Mouse (Mus musculus) intestine, embryonic 15.5 days (tissue): ENCODE measurements around the gene Ms4a3. TPM values are rescaled to one million over a fixed set of nuclear protein-coding genes. Genes with fewer than 3 reads are reported as not detected.

Source experiments
- ATAC-seq: fragments of 200-750 bp; cut with Nextera tagmentation; 2 replicates; pipeline ENCODE4 v1.8.0; 2017; ENCODE audit warnings: moderate TSS enrichment, moderate library complexity
- H3K27ac ChIP-seq: fragments of 300-500 bp; sonication (generic); 2 replicates; pipeline ENCODE4 v1.5.1; 2015; ENCODE audit warnings: mild to moderate bottlenecking, inconsistent platforms
- H3K27me3 ChIP-seq: fragments of 300-500 bp; sonication (generic); replicated peaks from 2 replicates; pipeline ENCODE4 v1.6.1; 2015; ENCODE audit warnings: inconsistent platforms
- H3K36me3 ChIP-seq: fragments of 300-500 bp; sonication (generic); 2 replicates; pipeline ENCODE4 v1.6.1; 2015; ENCODE audit warnings: inconsistent platforms
- H3K4me1 ChIP-seq: fragments of 300-500 bp; sonication (generic); replicated peaks from 2 replicates; pipeline ENCODE4 v1.6.1; 2015; ENCODE audit warnings: inconsistent platforms
- H3K4me2 ChIP-seq: fragments of 300-500 bp; sonication (generic); replicated peaks from 2 replicates; pipeline ENCODE4 v1.6.1; 2015; ENCODE audit warnings: mild to moderate bottlenecking, inconsistent platforms
- H3K4me3 ChIP-seq: fragments of 300-500 bp; sonication (generic); replicated peaks from 2 replicates; pipeline ENCODE4 v1.5.1; 2015; ENCODE audit warnings: inconsistent platforms
- H3K9ac ChIP-seq: fragments of 300-500 bp; sonication (generic); 2 replicates; pipeline ENCODE4 v1.6.1; 2015; ENCODE audit warnings: inconsistent platforms
- H3K9me3 ChIP-seq: fragments of 300-500 bp; sonication (generic); 2 replicates; pipeline ENCODE4 v1.6.1; 2016; ENCODE audit warnings: inconsistent platforms
- whole genome bisulfite sequencing: fragments of 180-500 bp; shearing (Covaris S2); methylation state at CpG from one replicate; pipeline ENCODE4 v1.1.7; 2015; 5-methylcytosine and 5-hydroxymethylcytosine counted together
- polyA plus RNA-seq: library from polyadenylated mRNA; unstranded; fragments of >200 nt; fragmentation: Nextera tagmentation; extraction: Ambion mirVana; gene quantifications from 2 replicates; pipeline ENCODE4 v1.2.1, GENCODE M21; 2015

The Ms4a3 gene
- 0.34 TPM in 1 of 2 replicates, not detected in the other for polyA plus RNA-seq

DNA sequence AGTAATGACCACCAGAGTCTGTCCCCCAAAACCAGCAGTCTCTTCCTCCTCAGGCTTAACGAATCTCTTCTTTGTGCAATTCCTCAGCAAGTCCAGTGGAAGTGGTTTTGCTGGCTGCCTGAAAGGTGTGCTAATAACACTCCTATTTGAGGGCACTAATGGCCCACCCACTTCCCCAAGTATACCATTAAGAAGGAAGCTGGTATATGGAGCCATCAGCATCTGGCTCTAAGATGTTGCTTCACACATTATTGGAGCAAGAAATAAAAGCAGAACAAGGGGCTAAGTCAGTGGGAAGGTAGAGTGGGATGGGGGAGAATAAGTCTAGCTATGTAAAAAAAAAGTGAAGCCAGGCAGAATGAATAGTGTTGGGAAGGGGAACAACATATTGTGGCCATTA, at the start of gene Ms4a3:
Gene Ms4a3 (minus strand): TSS at position 120 of the 400 bp plus-strand sequence.
- Histone ChIP-seq H3K27me3 (no peaks in the 10 kb centered on the region), H3K4me1 (no peaks in the 10 kb centered on the region), H3K4me2 (no peak within 1 kb of the TSS), H3K9ac (no peak within 1 kb of the TSS), H3K27ac (no peak within 1 kb of the TSS), H3K4me3 (no peak within 1 kb of the TSS), H3K9me3 (no peaks in the 10 kb centered on the region), H3K36me3 (no peaks in the 10 kb centered on the region)
- 65% methylated on average over 1 of the region's 1 CpGs for WGBS
- no peak for ATAC-seq

DNA sequence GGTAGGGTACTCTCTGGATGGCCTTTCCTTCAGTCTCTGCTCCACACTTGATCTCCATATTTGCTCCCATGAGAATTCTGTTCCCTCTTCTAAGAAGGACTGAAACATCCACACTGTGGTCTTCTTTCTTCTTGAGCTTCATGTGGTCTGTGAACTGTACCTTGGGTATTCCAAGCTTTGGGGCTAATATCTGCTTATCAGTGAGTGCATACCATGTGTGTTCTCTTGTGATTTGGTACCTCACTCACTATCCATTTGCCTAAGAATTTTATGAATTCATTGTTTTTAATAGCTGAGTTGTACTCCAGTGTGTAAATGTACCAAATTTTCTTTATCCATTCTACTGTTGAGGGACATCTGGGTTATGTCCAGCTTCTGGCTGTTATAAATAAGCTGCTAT, 20.9 kb upstream of the Ms4a3 start:
- no peak overlapping the region for H3K4me3 ChIP-seq
- H3K9me3 ChIP-seq = no peaks in the 10 kb centered on the region
- H3K27ac ChIP-seq = no peak overlapping the region
- ATAC-seq = no peak
- H3K36me3 ChIP-seq = no peaks in the 10 kb centered on the region
- H3K27me3 ChIP-seq = no peaks in the 10 kb centered on the region
- no peaks in the 10 kb centered on the region for H3K4me1 ChIP-seq
- H3K9ac ChIP-seq = no peak overlapping the region
- H3K4me2 ChIP-seq = no peak overlapping the region

DNA sequence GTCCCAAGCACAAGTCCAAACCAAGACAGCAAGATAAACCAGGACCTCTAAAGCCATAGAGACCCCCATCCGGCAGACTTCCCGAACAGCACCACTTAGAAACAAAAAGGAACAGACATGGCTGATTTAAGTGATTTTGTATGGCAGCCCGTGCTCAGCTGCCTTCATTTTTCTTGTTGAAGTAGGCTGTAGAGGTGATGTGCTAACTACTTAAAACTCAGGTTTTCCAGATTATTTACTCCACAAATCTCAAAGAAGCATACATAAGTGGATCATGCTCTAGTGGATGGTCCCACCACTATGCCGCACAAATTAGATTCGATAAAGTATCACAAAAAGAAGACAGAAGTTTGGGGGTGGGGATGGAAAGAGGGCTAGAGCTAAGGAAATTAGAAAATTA, 19.8 kb upstream of the Ms4a3 start, which contains the start of gene Oosp2:
Gene Oosp2 (minus strand): TSS at position 101 of the 400 bp plus-strand sequence.
- H3K4me1 ChIP-seq = no peaks in the 10 kb centered on the region
- no peak within 1 kb of the TSS for H3K27ac ChIP-seq

DNA sequence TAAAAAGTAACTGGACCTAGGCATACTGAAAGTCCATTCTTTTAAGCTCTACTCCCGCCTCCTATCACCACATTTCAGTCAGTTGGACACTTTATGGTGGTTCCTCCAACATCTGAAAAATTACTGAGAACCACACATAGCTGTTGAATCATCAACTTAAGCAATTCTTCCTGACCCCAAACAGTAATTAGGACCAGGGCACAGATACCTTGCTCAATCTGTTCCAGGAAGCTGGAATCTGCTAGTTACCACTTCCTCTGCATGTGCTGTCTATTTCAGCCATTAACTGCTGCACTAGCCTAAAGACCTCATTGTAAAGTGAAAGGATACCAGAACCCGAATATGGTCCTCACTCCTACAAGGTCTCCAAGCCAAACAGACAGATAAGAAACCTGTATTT, 18.5 kb upstream of the Ms4a3 start:
- Histone ChIP-seq H3K27ac (no peak overlapping the region), H3K9ac (no peak overlapping the region), H3K4me3 (no peak overlapping the region), H3K27me3 (no peaks in the 10 kb centered on the region), H3K4me1 (no peaks in the 10 kb centered on the region), H3K9me3 (no peaks in the 10 kb centered on the region), H3K36me3 (no peaks in the 10 kb centered on the region), H3K4me2 (no peak overlapping the region)
- 68% methylated on average over 2 of the region's 2 CpGs for WGBS
- no peak for ATAC-seq

More for the DNA sequence above, 19.8 kb upstream of the Ms4a3 start, which contains the start of gene Oosp2:
- no peak for ATAC-seq
- Histone ChIP-seq H3K9ac (no peak within 1 kb of the TSS), H3K4me3 (no peak within 1 kb of the TSS), H3K27me3 (no peaks in the 10 kb centered on the region), H3K36me3 (no peaks in the 10 kb centered on the region), H3K9me3 (no peaks in the 10 kb centered on the region), H3K4me2 (no peak within 1 kb of the TSS)
- 89% methylated on average over 5 of the region's 5 CpGs for WGBS

GRCm38 (mm10) chr19:11649564-11649963, 8.9 kb upstream of the Ms4a3 start:
- no peak for ATAC-seq
- H3K9me3 ChIP-seq = no peaks in the 10 kb centered on the region
- no peaks in the 10 kb centered on the region for H3K4me1 ChIP-seq
- H3K36me3 ChIP-seq = no peaks in the 10 kb centered on the region
- no peak overlapping the region for H3K9ac ChIP-seq
- H3K27me3 ChIP-seq = no peaks in the 10 kb centered on the region
- H3K4me2 ChIP-seq = no peak overlapping the region
- 75% methylated on average over 4 of the region's 4 CpGs for WGBS
- H3K27ac ChIP-seq = no peak overlapping the region
- H3K4me3 ChIP-seq = no peak overlapping the region

DNA sequence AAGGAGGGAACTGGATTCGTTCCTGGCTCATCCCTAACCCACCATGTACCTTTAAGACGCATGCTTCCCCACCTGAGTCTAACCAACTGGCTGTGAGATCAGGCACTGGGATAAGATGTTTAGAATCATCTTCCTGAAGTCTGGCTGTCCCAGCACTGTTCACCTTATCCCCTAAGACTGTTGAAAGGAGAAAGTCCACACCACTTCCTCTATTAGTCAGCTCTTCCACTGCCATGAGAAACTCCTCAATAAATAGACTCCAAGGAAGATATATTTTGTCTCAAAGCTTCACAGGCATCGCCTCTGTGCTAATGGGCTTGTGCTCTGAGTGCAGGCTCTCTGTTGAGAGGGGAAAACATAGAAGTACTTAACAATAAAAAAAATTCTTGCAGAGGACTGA, 5.5 kb upstream of the Ms4a3 start:
- Histone ChIP-seq H3K36me3 (no peaks in the 10 kb centered on the region), H3K4me3 (no peak overlapping the region), H3K4me1 (no peaks in the 10 kb centered on the region), H3K27ac (no peak overlapping the region), H3K9me3 (no peaks in the 10 kb centered on the region), H3K9ac (no peak overlapping the region), H3K27me3 (no peaks in the 10 kb centered on the region), H3K4me2 (no peak overlapping the region)
- 79% methylated on average over 3 of the region's 3 CpGs for WGBS
- no peak for ATAC-seq

GRCm38 (mm10) chr19:11639038-11639437, 1.6 kb downstream of the Ms4a3 start:
- Histone ChIP-seq H3K4me3 (no peak overlapping the region), H3K4me1 (no peaks in the 10 kb centered on the region), H3K27ac (no peak overlapping the region), H3K9ac (no peak overlapping the region), H3K36me3 (no peaks in the 10 kb centered on the region), H3K9me3 (no peaks in the 10 kb centered on the region), H3K27me3 (no peaks in the 10 kb centered on the region), H3K4me2 (no peak overlapping the region)
- ATAC-seq = no peak
- WGBS = 72% methylated on average over 4 of the region's 4 CpGs

- ATAC-seq = no peak
- WGBS = 75% methylated on average over 5 of the region's 5 CpGs
- H3K27me3 ChIP-seq = no peaks in the 10 kb centered on the region
- no peak overlapping the region for H3K4me3 ChIP-seq
- no peaks in the 10 kb centered on the region for H3K9me3 ChIP-seq
- no peak overlapping the region for H3K9ac ChIP-seq
- no peak overlapping the region for H3K4me2 ChIP-seq
- H3K27ac ChIP-seq = no peak overlapping the region
- no peaks in the 10 kb centered on the region for H3K4me1 ChIP-seq
- no peaks in the 10 kb centered on the region for H3K36me3 ChIP-seq
Observed at GRCm38 (mm10) chr19:11635572-11635971, 5.1 kb downstream of the Ms4a3 start.

DNA sequence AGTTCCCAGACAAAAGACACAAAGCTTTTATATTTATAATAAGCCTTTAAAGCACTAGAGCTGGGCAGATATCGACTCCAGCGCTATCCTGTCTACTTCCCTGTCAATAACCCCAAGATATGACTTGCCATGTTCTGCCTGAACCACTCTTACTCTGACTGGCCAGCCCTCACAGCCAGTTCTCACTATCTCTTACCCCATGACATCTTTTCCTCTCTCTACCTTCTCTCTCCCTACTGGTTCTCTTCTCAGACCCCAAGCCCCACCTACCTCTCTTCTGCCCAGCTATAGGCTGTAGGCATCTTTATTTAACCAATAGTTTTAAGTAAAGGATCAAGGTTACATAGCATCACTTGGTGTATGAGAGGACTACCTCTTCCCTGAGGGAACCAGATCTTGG, 6.3 kb downstream of the Ms4a3 start:
- Histone ChIP-seq H3K9me3 (no peaks in the 10 kb centered on the region), H3K36me3 (no peaks in the 10 kb centered on the region), H3K4me2 (no peak overlapping the region), H3K4me1 (no peaks in the 10 kb centered on the region), H3K27ac (no peak overlapping the region), H3K4me3 (no peak overlapping the region), H3K9ac (no peak overlapping the region), H3K27me3 (no peaks in the 10 kb centered on the region)
- WGBS = 81% methylated on average over 2 of the region's 2 CpGs
- no peak for ATAC-seq

GRCm38 (mm10) chr19:11633732-11634131, 6.9 kb downstream of the Ms4a3 start:
- H3K4me3 ChIP-seq = no peak overlapping the region
- ATAC-seq = no peak

GRCm38 (mm10) chr19:11625231-11625630, 15.4 kb downstream of the Ms4a3 start:
- Histone ChIP-seq H3K9me3 (no peaks in the 10 kb centered on the region), H3K4me3 (no peak overlapping the region), H3K27ac (no peak overlapping the region), H3K4me2 (no peak overlapping the region), H3K27me3 (no peaks in the 10 kb centered on the region), H3K4me1 (no peaks in the 10 kb centered on the region), H3K9ac (no peak overlapping the region), H3K36me3 (no peaks in the 10 kb centered on the region)
- ATAC-seq = no peak
- WGBS = 51% methylated on average over 5 of the region's 5 CpGs

More at GRCm38 (mm10) chr19:11633732-11634131, 6.9 kb downstream of the Ms4a3 start:
- no peaks in the 10 kb centered on the region for H3K36me3 ChIP-seq
- H3K9ac ChIP-seq = no peak overlapping the region
- no peak overlapping the region for H3K27ac ChIP-seq
- H3K27me3 ChIP-seq = no peaks in the 10 kb centered on the region
- 84% methylated on average over 1 of the region's 1 CpGs for WGBS
- H3K4me1 ChIP-seq = no peaks in the 10 kb centered on the region
- H3K9me3 ChIP-seq = no peaks in the 10 kb centered on the region
- H3K4me2 ChIP-seq = no peak overlapping the region

- Histone ChIP-seq H3K9ac (no peak overlapping the region), H3K36me3 (no peaks in the 10 kb centered on the region), H3K4me2 (no peak overlapping the region), H3K27me3 (no peaks in the 10 kb centered on the region), H3K27ac (no peak overlapping the region), H3K4me3 (no peak overlapping the region), H3K4me1 (no peaks in the 10 kb centered on the region), H3K9me3 (no peaks in the 10 kb centered on the region)
- ATAC-seq = no peak
Observed at GRCm38 (mm10) chr19:11624800-11625199, 15.9 kb downstream of the Ms4a3 start.

DNA sequence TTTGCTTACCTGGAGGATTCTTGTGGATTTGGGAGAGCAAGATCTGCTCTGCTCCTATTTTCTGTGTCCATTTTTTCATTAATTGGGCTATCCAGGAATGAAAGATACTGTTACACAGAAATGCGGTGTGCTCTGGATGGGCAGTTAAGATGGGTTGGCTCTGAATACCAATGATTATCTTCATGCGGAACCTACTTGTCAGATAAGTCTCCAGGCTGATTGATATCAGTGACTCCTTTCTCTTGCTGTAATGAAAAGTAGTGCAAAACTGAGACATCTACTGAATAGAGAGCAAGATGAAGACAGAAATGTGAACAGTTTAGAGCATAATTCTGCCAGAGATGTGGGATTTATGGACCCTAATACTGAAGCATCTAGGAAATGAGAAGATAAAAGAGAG, 17.1 kb downstream of the Ms4a3 start, which contains the start of gene Ms4a2:
Gene Ms4a2 (minus strand): TSS at position 169 of the 400 bp plus-strand sequence.
- H3K9me3 ChIP-seq = no peaks in the 10 kb centered on the region
- no peak for ATAC-seq
- H3K27ac ChIP-seq = no peak within 1 kb of the TSS
- H3K4me1 ChIP-seq = no peaks in the 10 kb centered on the region
- H3K4me3 ChIP-seq = no peak within 1 kb of the TSS
- no peak within 1 kb of the TSS for H3K9ac ChIP-seq
- H3K36me3 ChIP-seq = no peaks in the 10 kb centered on the region
- H3K4me2 ChIP-seq = no peak within 1 kb of the TSS
- WGBS = 81% methylated on average over 2 of the region's 2 CpGs
- H3K27me3 ChIP-seq = no peaks in the 10 kb centered on the region
